Mouse (Mus musculus) midbrain, postnatal 0 days (tissue): ENCODE results near the gene Vgll4. TPM values are rescaled to one million over a fixed set of nuclear protein-coding genes. Genes with fewer than 3 reads are reported as not detected.

Source experiments
- ATAC-seq: fragments of 200-750 bp; cut with Nextera tagmentation; 2 replicates; pipeline ENCODE4 v1.8.0; 2017; ENCODE audit warnings: moderate number of reproducible peaks, mild to moderate bottlenecking, moderate TSS enrichment, moderate library complexity; ENCODE audit not compliant: low FRiP score
- DNase-seq: peaks from one replicate; pipeline ENCODE4 v3.0.0-alpha.2; 2015; ENCODE audit warnings: low spot score
- H3K27ac ChIP-seq: fragments of 300-500 bp; sonication (generic); 2 replicates; pipeline ENCODE4 v1.5.1; 2014; ENCODE audit warnings: low read depth, mild to moderate bottlenecking, low read length, mixed read lengths
- H3K27me3 ChIP-seq: fragments of 300-500 bp; sonication (generic); 2 replicates; pipeline ENCODE4 v1.6.1; 2014; ENCODE audit warnings: low read length, control low read depth, mixed read lengths; ENCODE audit not compliant: insufficient read depth
- H3K36me3 ChIP-seq: fragments of 300-500 bp; sonication (generic); 2 replicates; pipeline ENCODE4 v1.6.1; 2014; ENCODE audit warnings: low read length, control low read depth, mixed read lengths; ENCODE audit not compliant: insufficient read depth
- H3K4me1 ChIP-seq: fragments of 300-500 bp; sonication (generic); 2 replicates; pipeline ENCODE4 v1.6.1; 2014; ENCODE audit warnings: mild to moderate bottlenecking, control low read depth, antibody characterized with exemption, low read length, mixed read lengths; ENCODE audit not compliant: insufficient read depth
- H3K4me2 ChIP-seq: fragments of 300-500 bp; sonication (generic); 2 replicates; pipeline ENCODE4 v1.6.1; 2014; ENCODE audit warnings: low read depth, mild to moderate bottlenecking, low read length, mixed read lengths; ENCODE audit not compliant: poor library complexity, severe bottlenecking
- H3K4me3 ChIP-seq: fragments of 300-500 bp; sonication (generic); 2 replicates; pipeline ENCODE4 v1.5.1; 2014; ENCODE audit warnings: low read depth, mild to moderate bottlenecking, low read length, moderate library complexity
- H3K9ac ChIP-seq: fragments of 300-500 bp; sonication (generic); replicated peaks from 2 replicates; pipeline ENCODE4 v1.6.1; 2014; ENCODE audit warnings: mild to moderate bottlenecking, low read length, moderate library complexity, mixed read lengths; ENCODE audit not compliant: poor library complexity, severe bottlenecking
- H3K9me3 ChIP-seq: fragments of 300-500 bp; sonication (generic); 2 replicates; pipeline ENCODE4 v1.6.1; 2016; ENCODE audit warnings: low read length, control low read depth
- CTCF ChIP-seq: IDR thresholded peaks from 2 replicates; pipeline ENCODE4 v1.5.1; 2016; ENCODE audit warnings: antibody characterized with exemption, mild to moderate bottlenecking
- WGBS: fragments of 180-500 bp; shearing (Covaris S2); extraction: QIAGEN DNeasy Blood & Tissue Kit; methylation state at CpG from one replicate; pipeline ENCODE4 v1.1.7; 2014; 5-methylcytosine and 5-hydroxymethylcytosine counted together
- polyA plus RNA-seq: library from polyadenylated mRNA; unstranded; fragments of >200 nt; fragmentation: Nextera tagmentation; extraction: Ambion mirVana; gene quantifications from 2 replicates; pipeline ENCODE4 v1.2.1, GENCODE M21; 2015
- total RNA-seq: library from RNA; depleted of rRNA; stranded (reverse); fragments of >200 nt; gene quantifications from 2 replicates; pipeline ENCODE4 v1.2.3, GENCODE M21; 2014

The Vgll4 gene
- total and polyA plus RNA-seq, 2 experiments from 2014 or later: 36.0 to 58.5 TPM

- Histone ChIP-seq H3K27ac (no peak overlapping the region), H3K9me3 (no peaks in the 10 kb centered on the region), H3K4me2 (no peak overlapping the region), H3K36me3 (no peaks in the 10 kb centered on the region), H3K4me1 (no peaks in the 10 kb centered on the region), H3K9ac (no peak overlapping the region), H3K27me3 (no peaks in the 10 kb centered on the region), H3K4me3 (no peak overlapping the region)
- DNase-seq: no peak
- no peak for TF ChIP-seq CTCF
- ATAC-seq: no peak
- WGBS: 90% methylated on average over 9 of the region's 9 CpGs
Measured at GRCm38 (mm10) chr6:114829660-114830438, 139.9 kb downstream of the Vgll4 start.

GRCm38 (mm10) chr6:114826889-114827288 is 142.9 kb downstream of the Vgll4 start:
- Histone ChIP-seq H3K4me1 (no peaks in the 10 kb centered on the region), H3K27ac (no peak overlapping the region), H3K27me3 (no peaks in the 10 kb centered on the region), H3K9me3 (no peaks in the 10 kb centered on the region), H3K9ac (no peak overlapping the region), H3K36me3 (no peaks in the 10 kb centered on the region), H3K4me3 (no peak overlapping the region), H3K4me2 (no peak overlapping the region)
- TF ChIP-seq CTCF: peak; percentile 12; the same call in 1 of the 2 replicates
- ATAC-seq (no peak), DNase-seq (no peak)
- WGBS: 92% methylated on average over 2 of the region's 2 CpGs

DNA sequence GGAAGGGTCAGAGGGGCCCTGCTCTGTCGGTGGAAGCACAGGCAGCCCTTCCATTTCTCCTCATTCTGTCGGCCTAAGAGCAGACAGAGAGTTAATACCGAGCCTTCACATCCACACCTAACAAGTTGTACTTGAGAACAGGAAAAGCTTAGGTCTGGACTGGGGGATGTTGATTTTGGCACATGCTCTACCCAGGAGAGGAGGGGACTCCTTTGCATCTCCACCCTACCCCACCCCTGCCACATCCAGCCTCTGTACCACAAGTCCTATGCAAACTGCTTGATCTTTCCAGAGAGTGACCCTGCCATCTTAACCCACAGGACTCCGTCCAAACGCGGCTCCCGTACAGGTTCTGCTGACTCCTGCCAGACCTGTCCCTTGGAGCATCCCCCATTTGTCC is 148.1 kb downstream of the Vgll4 start:
- H3K36me3 ChIP-seq: no peaks in the 10 kb centered on the region
- no peak overlapping the region for H3K4me2 ChIP-seq
- H3K27ac ChIP-seq: no peak overlapping the region
- no peak overlapping the region for H3K9ac ChIP-seq
- no peak overlapping the region for H3K4me3 ChIP-seq
- ATAC-seq (no peak), DNase-seq (no peak)
- H3K27me3 ChIP-seq: no peaks in the 10 kb centered on the region
- H3K9me3 ChIP-seq: no peaks in the 10 kb centered on the region
- 0 out of 2 replicates have a peak, but pooled peaks cover 3% of the 10 kb centered on the region for H3K4me1 ChIP-seq
- no peak for TF ChIP-seq CTCF
- 95% methylated on average over 7 of the region's 7 CpGs for WGBS

DNA sequence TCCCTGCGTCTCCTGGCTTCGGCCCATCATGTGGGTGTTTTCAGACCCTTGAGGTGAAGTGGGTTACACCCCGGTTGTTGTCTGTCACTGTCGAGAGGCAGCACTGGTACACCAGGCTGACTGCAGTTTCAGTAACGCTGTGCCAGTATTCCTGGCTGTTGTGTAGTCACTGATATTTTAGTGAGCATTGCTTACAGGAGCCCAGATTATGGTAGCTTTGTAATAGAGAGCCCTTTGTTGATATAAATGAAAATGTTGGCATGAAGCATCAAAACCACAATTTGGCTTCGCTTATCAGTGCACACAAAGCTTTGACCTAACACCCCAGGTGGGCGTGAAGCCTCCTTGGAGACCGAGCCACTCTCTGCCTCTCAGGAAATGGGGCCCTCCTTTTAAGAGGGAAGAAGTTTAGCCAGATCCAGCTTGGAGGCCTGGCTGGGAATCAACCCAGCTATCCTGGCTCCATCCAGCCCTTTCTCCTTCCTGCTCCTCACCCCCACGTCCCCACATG is 149.8 kb downstream of the Vgll4 start:
- H3K27ac ChIP-seq: no peak overlapping the region
- DNase-seq (no peak), ATAC-seq (no peak)
- WGBS: 51% methylated on average over 9 of the region's 9 CpGs
- no peak overlapping the region for H3K9ac ChIP-seq
- no peak overlapping the region for H3K4me2 ChIP-seq
- no peak overlapping the region for H3K4me3 ChIP-seq
- H3K36me3 ChIP-seq: no peaks in the 10 kb centered on the region
- TF ChIP-seq CTCF: no peak
- no peaks in the 10 kb centered on the region for H3K27me3 ChIP-seq
- no peaks in the 10 kb centered on the region for H3K9me3 ChIP-seq
- 0 out of 2 replicates have a peak, but pooled peaks cover 3% of the 10 kb centered on the region for H3K4me1 ChIP-seq

- Histone ChIP-seq H3K4me3 (no peak overlapping the region), H3K9ac (no peak overlapping the region), H3K27me3 (no peaks in the 10 kb centered on the region), H3K27ac (no peak overlapping the region), H3K9me3 (no peaks in the 10 kb centered on the region), H3K36me3 (no peaks in the 10 kb centered on the region), H3K4me2 (no peak overlapping the region), H3K4me1 (0 out of 2 replicates have a peak, but pooled peaks cover 3% of the 10 kb centered on the region)
- no peak for ATAC-seq
- no peak for DNase-seq
- TF ChIP-seq CTCF: no peak
- WGBS: 79% methylated on average over 6 of the region's 6 CpGs
Measured at GRCm38 (mm10) chr6:114818471-114818870, 151.3 kb downstream of the Vgll4 start.

GRCm38 (mm10) chr6:114817948-114818347 is 151.8 kb downstream of the Vgll4 start:
- Histone ChIP-seq H3K9me3 (no peaks in the 10 kb centered on the region), H3K4me3 (no peak overlapping the region), H3K4me1 (0 out of 2 replicates have a peak, but pooled peaks cover 3% of the 10 kb centered on the region), H3K36me3 (no peaks in the 10 kb centered on the region), H3K27me3 (no peaks in the 10 kb centered on the region), H3K27ac (no peak overlapping the region), H3K9ac (no peak overlapping the region), H3K4me2 (no peak overlapping the region)
- 66% methylated on average over 11 of the region's 11 CpGs for WGBS
- ATAC-seq (no peak), DNase-seq (no peak)
- no peak for TF ChIP-seq CTCF
